Mouse (Mus musculus): Measurements from ENCODE around the gene Acot2. TPM values are rescaled to one million over a fixed set of nuclear protein-coding genes. Genes with fewer than 3 reads are reported as not detected.
A peak's percentile ranks its signal among the peaks of the same experiment; 100 is the strongest.
"Not testable (repeated sequence)": the region's sequence is repeated elsewhere in the genome, so short reads cannot be mapped to it uniquely, and the experiment has no call there.

The Acot2 gene
- polyA plus RNA-seq, 1 experiment: 6.8 TPM

DNA sequence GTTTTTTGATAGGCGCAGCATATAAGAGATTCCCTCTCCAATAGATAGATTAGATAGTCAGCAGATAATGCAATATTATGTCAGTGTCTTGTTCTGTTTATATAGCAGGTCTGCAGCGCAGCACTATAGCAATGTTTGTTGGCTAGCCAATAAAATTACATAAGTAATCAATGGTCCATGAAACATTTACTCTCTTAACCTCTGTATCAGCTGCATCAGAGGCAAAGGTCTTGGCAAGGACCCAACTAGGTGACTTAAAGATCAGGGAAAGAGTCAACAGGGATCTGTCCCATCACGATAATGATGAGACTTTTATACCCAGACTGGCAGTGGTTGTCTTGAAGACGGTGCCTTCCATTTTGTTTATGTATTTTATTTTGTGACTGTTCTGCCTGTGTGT is 45.2 kb downstream of the Acot2 start:
- H3K27ac ChIP-seq (ENCODE audit: insufficient read depth, low read length): no peak overlapping the region
- 94% methylated on average over 4 of the region's 4 CpGs for WGBS
- TF ChIP-seq CTCF (IDR thresholded peaks at IDR 0.05; ENCODE audit: borderline replicate concordance, insufficient read depth, low read depth, low read length) (no peak), POLR2A (IDR thresholded peaks at IDR 0.05; ENCODE audit: borderline replicate concordance, insufficient read depth, low read length) (no peak)
- no peaks in the 10 kb centered on the region for H3K4me1 ChIP-seq (ENCODE audit: control insufficient read depth, insufficient read depth, low read length)
- no peak overlapping the region for H3K4me3 ChIP-seq (replicated peaks; ENCODE audit: insufficient read depth, low read depth, low read length)
- no peaks in the 10 kb centered on the region for H3K27me3 ChIP-seq (ENCODE audit: control insufficient read depth, insufficient read depth, low read length)
- no peak for DNase-seq

DNA sequence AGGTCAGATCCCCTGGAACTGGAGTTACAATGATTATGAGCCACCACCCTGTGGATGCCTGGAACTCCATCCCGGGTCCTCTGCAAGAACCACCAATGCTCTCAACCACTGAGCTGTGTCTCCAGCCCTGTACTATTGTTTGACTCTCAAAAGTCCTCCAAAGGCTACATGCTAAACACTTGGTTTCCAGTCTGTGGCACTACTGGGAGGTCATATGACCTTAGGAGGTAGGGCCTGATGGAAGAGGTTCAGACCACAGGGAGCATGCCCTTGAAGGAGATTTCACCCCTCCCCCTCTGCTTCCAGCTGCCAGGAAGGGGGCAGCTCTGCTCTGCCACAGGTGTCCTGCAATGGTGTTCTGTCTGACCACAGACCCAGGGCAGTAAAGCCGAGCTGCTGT is 45.6 kb downstream of the Acot2 start:
- 82% methylated on average over 2 of the region's 2 CpGs for WGBS
- not testable (repeated sequence) for H3K27me3 ChIP-seq (ENCODE audit: control insufficient read depth, insufficient read depth, low read length); H3K4me1 ChIP-seq (ENCODE audit: control insufficient read depth, insufficient read depth, low read length); H3K4me3 ChIP-seq (replicated peaks; ENCODE audit: insufficient read depth, low read depth, low read length); DNase-seq; H3K27ac ChIP-seq (ENCODE audit: insufficient read depth, low read length)

DNA sequence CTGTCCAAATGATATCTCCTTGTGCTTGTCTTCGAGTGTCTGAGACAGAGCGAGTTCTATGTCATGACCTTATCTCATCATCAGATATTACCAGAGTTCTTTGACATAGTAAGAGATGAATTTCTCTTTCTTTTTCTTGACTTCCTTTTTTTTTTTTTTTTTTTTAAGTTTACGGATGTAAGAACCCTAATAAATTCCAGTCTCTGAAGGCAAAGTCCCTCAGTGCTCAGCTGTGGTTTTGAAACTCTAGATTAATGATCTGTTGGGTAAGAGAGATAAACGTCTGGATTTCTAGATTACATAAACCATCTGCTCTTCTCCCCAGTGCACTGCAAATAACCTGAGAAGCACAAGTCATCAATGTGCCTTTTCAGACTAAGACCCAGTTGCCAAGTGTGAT is 46.4 kb downstream of the Acot2 start:
- H3K27me3 ChIP-seq (ENCODE audit: control insufficient read depth, insufficient read depth, low read length): no peaks in the 10 kb centered on the region
- no peaks in the 10 kb centered on the region for H3K4me1 ChIP-seq (ENCODE audit: control insufficient read depth, insufficient read depth, low read length)
- whole genome bisulfite sequencing: 79% methylated on average over 4 of the region's 4 CpGs
- no peak for DNase-seq
- no peak overlapping the region for H3K27ac ChIP-seq (ENCODE audit: insufficient read depth, low read length)
- TF ChIP-seq CTCF (IDR thresholded peaks at IDR 0.05; ENCODE audit: borderline replicate concordance, insufficient read depth, low read depth, low read length) (no peak), POLR2A (IDR thresholded peaks at IDR 0.05; ENCODE audit: borderline replicate concordance, insufficient read depth, low read length) (no peak)
- no peak overlapping the region for H3K4me3 ChIP-seq (replicated peaks; ENCODE audit: insufficient read depth, low read depth, low read length)

DNA sequence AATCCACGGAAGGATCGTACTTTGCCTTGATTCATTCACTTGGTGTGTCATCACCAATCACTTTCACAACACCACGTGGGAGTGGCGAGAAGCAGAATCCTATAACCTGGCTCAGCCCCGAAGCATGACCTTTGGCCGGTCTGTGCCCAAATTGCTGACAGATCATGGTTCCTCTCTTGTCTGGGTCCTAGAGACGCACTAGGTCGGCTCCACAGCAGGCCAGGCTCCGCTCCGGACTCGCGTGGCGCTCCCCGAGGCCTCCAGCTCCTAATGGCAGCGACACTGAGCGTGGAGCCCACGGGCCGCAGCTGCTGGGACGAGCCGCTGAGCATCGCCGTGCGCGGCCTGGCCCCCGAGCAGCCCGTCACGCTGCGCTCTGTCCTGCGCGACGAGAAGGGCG is 50.6 kb downstream of the Acot2 start, which contains the start of gene Acot4:
Acot4 (plus strand) TSS at position 139 of the 400 bp plus-strand sequence.
- H3K4me3 ChIP-seq (replicated peaks; ENCODE audit: insufficient read depth, low read depth, low read length): peak within 1 kb of the TSS; percentile 62
- not testable (repeated sequence) for H3K27me3 ChIP-seq (ENCODE audit: control insufficient read depth, insufficient read depth, low read length); H3K27ac ChIP-seq (ENCODE audit: insufficient read depth, low read length); H3K4me1 ChIP-seq (ENCODE audit: control insufficient read depth, insufficient read depth, low read length)
- 6% methylated on average over 32 of the region's 32 CpGs for WGBS
- DNase-seq: peak in 1 of 2 experiments; percentile 20

DNA sequence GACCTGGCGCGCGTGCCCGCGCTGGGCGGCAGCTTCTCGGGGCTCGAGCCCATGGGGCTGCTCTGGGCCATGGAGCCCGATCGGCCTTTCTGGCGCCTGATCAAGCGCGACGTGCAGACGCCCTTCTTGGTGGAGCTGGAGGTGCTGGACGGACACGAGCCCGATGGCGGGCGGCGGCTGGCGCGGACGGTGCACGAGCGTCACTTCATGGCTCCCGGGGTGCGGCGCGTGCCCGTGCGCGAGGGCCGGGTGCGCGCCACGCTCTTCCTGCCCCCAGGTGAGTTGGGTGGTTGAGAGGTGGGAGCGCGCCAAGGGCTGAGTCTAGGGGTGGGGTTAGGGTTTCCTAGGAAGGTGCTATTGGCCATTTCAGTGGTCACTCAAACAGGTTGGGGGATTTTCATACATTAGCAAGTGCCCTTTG is 51.0 kb downstream of the Acot2 start, which contains the start of gene Gm49366:
Gm49366 (plus strand) TSS at position 245 of the 421 bp plus-strand sequence.
- not testable (repeated sequence) for H3K27ac ChIP-seq (ENCODE audit: insufficient read depth, low read length); H3K4me1 ChIP-seq (ENCODE audit: control insufficient read depth, insufficient read depth, low read length); H3K27me3 ChIP-seq (ENCODE audit: control insufficient read depth, insufficient read depth, low read length)
- peak within 1 kb of the TSS; percentile 62 for H3K4me3 ChIP-seq (replicated peaks; ENCODE audit: insufficient read depth, low read depth, low read length)
- WGBS: 1% methylated on average over 39 of the region's 39 CpGs
- peak; percentile 51 to 60 for DNase-seq

DNA sequence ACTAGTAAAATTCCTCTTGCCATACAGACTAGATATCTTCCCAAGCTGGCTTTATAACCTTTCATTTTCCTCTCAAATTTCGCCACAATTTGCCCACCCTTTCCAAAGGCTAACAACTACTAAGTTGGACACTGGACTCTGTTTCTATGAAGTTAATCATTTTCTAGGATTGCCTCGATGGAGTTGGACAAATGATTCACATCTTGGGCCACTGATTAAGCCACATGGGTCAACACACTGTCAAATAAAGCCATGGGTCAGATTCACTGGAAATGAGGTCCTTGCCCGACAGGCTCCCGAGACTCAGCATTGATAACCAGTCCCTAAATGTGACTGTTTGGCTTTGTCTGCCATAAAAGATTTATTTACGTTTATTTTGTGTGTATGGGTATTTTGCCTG is 54.6 kb downstream of the Acot2 start:
- Histone ChIP-seq H3K4me1 (ENCODE audit: control insufficient read depth, insufficient read depth, low read length) (no peaks in the 10 kb centered on the region), H3K27ac (ENCODE audit: insufficient read depth, low read length) (no peak overlapping the region), H3K27me3 (ENCODE audit: control insufficient read depth, insufficient read depth, low read length) (no peaks in the 10 kb centered on the region), H3K4me3 (replicated peaks; ENCODE audit: insufficient read depth, low read depth, low read length) (no peak overlapping the region)
- no peak for DNase-seq
- 94% methylated on average over 5 of the region's 5 CpGs for WGBS
- TF ChIP-seq CTCF (IDR thresholded peaks at IDR 0.05; ENCODE audit: borderline replicate concordance, insufficient read depth, low read depth, low read length) (no peak), POLR2A (IDR thresholded peaks at IDR 0.05; ENCODE audit: borderline replicate concordance, insufficient read depth, low read length) (no peak)

Other genes with a start within 250 kb of the Acot2 start
- gene Papln, start 224.2 kb upstream of the Acot2 start, polyA plus RNA-seq (2012; rRNA removed): 0.95 and 0.97 TPM in 2 replicates
- gene Numb, start 65.9 kb upstream of the Acot2 start, polyA plus RNA-seq (2012; rRNA removed): 54.5 and 60.1 TPM in 2 replicates
- 8.9 and 9.6 TPM in 2 replicates for gene Riox1, start 37.3 kb upstream of the Acot2 start, polyA plus RNA-seq (2012; rRNA removed)
- gene Heatr4, start 3.0 kb upstream of the Acot2 start, polyA plus RNA-seq (2012; rRNA removed): 0.03 and 0.05 TPM in 2 replicates
- 18.2 and 19.3 TPM in 2 replicates for gene Acot1, start 21.6 kb downstream of the Acot2 start, polyA plus RNA-seq (2012; rRNA removed)
- gene Acot4, start 50.5 kb downstream of the Acot2 start, polyA plus RNA-seq (2012; rRNA removed): 0.24 and 0.43 TPM in 2 replicates
- gene Gm49366, start 51.1 kb downstream of the Acot2 start, polyA plus RNA-seq (2012; rRNA removed): not detected in 2 replicates
- 0.61 and 0.62 TPM in 2 replicates for gene Acot3, start 64.3 kb downstream of the Acot2 start, polyA plus RNA-seq (2012; rRNA removed)
- 1.1 and 1.3 TPM in 2 replicates for gene Acot5, start 81.5 kb downstream of the Acot2 start, polyA plus RNA-seq (2012; rRNA removed)
- 5.5 and 6.6 TPM in 2 replicates for gene Acot6, start 112.8 kb downstream of the Acot2 start, polyA plus RNA-seq (2012; rRNA removed)
- gene Dnal1, start 126.5 kb downstream of the Acot2 start, polyA plus RNA-seq (2012; rRNA removed): 22.6 and 23.8 TPM in 2 replicates
- gene Pnma1, start 160.6 kb downstream of the Acot2 start, polyA plus RNA-seq (2012; rRNA removed): 0.68 and 0.84 TPM in 2 replicates
- 8.4 and 9.7 TPM in 2 replicates for gene Elmsan1, start 231.0 kb downstream of the Acot2 start, polyA plus RNA-seq (2012; rRNA removed)

Data from cerebellum, adult 2 months (tissue).